Mouse (Mus musculus): ENCODE measurements at regions not wholly inside any gene's neighbourhood (a gene's known extent, or its start where the extent isn't known, plus 50 kb on each side); places are given as distances from the start of the nearest gene placed in this dataset.

DNA sequence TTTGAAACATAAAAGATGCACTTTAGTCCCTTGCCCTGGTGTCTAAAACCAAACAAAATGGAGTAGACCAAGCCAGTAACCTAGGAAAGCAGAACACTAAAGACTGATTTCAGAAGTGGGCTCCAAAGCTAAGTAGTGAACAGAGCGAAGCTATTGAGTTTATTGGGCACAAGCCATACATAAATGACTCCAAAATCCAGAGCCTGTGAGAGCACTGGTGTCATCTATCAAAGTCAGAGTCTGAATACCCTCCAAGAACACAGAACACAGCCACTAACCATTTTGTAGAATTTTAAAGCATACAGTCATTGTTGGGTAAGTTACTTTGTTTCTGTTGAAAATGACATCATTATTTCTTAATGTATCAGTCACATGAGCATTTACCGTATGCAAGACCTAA, 175.0 kb upstream of the Lrig3 start:
- no peak for DNase-seq (ENCODE audit: low read depth, low spot score)

DNA sequence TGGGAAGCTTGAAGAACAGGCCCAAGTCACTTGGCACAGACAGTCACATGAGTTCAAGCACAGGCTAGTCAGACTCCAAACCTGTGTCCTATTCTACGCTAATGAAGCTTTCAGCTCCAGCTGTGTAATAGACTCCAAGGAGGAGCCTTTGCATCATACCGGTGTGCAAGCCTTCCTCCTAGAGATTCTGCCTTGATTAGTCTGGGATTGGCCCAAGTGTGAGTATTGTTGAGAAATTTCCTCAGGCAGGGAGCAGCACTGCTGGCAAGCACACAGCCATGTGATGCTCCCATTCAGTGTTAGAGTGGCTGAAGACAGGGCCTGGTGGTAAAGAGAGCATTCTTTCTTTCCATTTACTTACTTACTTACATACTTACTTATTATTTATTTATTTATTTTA, 171.5 kb upstream of the Lrig3 start:
- DNase-seq (ENCODE audit: low read depth, low spot score), result no peak

- no peak for DNase-seq (ENCODE audit: low read depth, low spot score)
Measured at GRCm38 (mm10) chr10:125795323-125795722, 170.6 kb upstream of the Lrig3 start.

DNA sequence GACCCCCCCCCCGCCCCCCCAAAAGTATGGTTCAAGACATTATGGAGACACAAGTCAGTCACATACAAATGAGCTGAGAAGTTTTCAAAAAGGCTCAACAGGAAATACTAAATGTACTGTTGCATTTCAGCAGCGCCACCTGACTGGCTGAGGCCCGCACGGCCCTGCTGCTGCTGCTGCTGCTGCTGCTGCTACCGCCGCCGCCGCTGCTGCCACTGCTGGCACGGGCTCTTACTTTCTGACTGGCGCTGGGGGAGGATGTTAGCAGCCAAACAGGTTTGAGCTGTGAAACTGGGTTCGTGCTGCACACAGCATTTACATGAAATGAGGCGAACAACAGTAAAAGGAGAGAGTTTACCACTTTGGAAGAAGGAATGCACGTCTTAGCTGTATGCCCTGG, 167.3 kb upstream of the Lrig3 start:
- DNase-seq (ENCODE audit: low read depth, low spot score), result no peak

DNA sequence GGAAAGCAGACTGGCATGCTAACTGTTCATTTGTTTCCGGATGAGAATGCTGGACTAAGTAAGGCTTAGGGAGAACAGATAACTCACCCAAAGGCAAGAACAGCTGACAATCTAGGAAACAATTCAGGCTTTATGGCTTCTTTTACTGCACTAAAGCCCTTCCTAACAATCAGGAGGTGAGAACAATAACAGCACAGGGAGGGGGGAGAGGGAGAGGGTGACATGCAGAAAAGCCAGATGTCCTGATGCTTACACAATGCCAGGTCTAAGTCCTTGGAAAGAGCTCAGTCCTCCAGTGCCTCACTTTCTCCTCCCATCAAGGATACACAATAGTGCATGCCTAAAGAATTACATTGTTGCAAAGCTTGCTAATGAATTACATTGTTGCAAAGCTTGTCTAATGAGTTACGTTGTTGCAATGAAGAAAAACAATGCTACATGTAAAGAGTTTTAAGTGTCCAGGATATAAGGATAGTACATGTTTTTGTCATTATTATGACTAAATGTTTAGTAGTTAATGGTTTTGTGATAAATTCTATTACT, 165.3 kb upstream of the Lrig3 start:
- DNase-seq (ENCODE audit: low read depth, low spot score), result no peak

DNA sequence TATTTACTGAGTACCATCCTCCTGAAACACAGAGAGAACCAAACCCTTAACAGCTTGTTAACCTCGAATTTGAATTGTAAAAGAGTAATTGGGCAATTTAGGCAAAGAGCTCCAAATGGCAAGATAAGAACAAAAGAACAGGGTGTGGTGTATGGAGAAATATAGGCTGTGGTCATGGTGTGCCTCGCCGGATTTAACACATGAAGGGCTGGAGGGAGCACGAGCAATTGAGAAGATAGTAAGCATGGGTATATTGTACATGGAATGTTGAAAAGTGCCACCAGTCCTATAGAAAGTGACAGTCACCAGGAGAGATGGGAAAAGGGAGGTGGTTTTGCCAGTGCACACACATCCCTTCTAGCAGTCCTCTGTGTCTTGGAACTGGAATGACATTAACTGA, 164.5 kb upstream of the Lrig3 start:
- no peak for DNase-seq (ENCODE audit: low read depth, low spot score)

DNA sequence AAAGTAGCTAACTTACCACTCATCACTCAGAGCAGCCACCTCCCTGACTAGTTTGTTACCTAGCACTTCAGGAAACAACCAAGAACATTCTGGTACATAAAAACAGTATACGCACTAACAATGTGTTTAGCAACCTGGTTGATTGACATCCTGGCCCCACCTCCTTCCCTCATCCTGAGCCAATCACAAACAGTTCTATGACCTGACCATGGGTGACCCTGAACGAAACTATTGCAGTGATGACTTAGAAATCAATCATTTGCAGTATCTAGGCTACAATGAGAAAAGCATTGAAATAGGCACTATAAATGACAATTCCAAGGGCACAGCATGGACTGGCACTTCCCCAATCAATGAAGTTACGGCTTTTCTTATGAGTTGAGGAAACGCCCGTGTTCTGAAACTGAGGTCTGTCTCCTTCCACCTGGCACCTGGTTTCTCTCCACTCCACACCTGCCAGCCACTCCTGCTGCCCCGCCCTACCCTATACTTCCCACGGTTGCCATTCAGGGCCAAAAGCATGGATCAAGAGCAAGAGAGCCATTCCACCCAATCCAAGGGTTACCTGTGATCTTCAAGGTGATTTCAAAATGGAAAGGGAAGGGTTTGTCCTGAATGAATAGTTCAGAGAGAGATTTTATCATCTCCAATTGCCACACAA, 162.9 kb upstream of the Lrig3 start:
- no peak for DNase-seq (ENCODE audit: low read depth, low spot score)

- DNase-seq (ENCODE audit: low read depth, low spot score), result no peak
Measured at GRCm38 (mm10) chr10:125809763-125810361, 156.1 kb upstream of the Lrig3 start.

DNA sequence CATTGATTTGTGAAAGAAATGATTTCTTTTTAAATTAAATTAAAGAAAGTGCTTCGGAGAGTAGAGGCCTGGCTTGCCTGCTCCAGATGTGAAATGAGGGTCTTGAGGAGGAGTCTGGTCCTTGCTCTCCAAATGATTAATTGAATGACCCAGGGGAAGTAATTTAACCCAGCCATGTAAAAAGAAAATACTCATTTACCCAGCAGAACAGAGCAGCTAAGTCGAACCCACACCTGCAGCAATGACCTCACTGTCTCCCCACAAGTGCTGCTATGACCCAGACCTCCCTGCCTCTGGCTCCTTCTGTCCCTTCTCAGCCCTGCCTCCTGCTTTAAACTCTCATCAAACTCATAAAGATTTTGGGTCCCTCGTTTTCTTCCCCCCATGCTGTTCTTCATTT, 155.4 kb upstream of the Lrig3 start:
- no peak for DNase-seq (ENCODE audit: low read depth, low spot score)

DNA sequence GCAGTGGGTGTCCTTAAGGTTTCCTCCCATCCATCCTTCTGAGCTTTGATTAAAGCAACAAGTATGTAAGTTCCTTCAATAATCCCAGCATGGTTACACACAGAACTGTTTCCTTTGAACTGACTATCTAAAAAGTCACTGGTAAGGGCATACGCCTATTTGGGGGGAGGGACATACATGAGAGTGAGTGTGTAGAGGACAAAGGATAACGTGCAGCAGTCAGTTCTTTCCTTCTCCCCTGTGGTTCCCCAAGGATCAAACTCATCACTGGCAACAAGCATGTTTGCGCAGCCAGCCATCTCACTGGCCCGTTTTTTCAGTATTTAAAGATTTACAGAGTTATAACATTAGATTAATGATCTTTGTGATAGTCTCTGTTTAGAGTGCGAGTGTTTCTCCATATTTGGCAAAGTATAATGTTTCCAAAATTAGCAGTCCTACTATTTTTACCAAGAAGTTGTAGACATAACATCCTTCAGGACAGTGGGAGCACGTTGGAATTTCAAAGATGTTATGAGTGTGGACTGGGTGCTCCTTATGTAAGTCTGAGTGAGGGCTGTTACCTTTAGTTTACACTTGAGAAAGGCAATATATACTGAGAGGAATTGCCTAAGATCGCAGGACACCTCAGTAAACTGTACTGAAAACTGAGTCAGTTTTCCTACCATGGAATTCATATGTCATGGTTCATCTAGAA, 151.6 kb upstream of the Lrig3 start:
- DNase-seq (ENCODE audit: low read depth, low spot score), result no peak

DNA sequence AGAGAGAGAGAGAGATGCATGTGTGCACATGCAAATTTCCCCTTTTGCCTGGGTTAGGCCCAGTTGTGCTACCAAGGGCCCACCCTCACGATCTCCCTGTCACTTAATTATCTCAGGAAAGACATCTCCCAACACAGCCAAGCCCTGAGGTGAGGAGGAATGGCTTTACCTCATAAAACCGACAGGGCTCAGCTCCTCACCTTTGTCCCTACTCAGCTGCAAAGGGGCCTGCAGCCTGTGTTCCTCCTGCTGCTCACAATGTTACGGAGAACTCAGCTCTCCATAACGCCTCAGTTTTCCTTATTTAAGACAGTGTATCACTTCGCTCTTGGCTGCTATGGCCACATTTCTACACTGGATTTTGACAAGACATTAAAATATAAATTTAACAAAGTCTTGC, 133.8 kb upstream of the Lrig3 start:
- DNase-seq (ENCODE audit: low read depth, low spot score), result no peak

DNA sequence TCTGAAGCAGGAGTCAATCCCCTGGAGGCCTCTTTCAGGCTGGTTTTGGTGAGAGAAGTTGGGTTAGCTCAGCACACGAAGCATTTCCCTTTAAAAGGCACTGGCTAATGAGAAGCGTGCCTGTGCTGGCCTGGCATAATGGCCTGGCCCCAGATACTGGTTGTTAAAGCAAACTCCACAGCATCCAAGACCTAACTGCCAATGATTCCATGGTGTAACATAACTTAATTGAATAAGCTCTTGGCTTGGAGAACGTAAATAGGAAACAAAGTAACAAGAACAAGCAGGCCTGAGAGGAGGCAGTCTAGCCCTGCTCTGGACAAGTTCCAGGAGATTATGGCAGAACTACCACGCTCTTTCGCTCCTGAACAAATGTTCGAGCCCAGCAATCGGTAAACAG, 133.2 kb upstream of the Lrig3 start:
- DNase-seq (ENCODE audit: low read depth, low spot score), result no peak

GRCm38 (mm10) chr10:125833989-125834388, 132.0 kb upstream of the Lrig3 start:
- no peak for DNase-seq (ENCODE audit: low read depth, low spot score)

GRCm38 (mm10) chr10:125838982-125839381, 127.0 kb upstream of the Lrig3 start:
- no peak for DNase-seq (ENCODE audit: low read depth, low spot score)

- DNase-seq (ENCODE audit: low read depth, low spot score), result no peak
Measured at GRCm38 (mm10) chr10:125839621-125840141, 126.3 kb upstream of the Lrig3 start.

DNA sequence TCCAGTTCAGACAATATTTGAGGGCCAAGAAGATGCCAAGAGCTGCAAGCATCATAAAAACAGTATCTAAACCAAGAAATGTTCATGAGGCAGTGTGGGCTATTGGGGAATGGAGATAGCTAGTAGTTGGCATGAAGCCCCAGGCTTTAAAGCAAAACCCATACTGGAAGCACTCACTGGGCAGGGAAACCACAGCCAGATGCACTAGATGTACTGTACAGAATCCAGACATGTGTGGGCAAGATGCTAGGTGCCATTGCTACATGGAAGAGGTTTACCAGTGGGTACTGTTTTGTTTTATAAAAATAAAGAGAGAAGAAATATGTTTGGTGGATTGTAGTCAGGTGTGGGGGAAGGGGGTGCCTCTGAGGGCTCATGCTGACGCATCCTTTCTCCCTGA, 125.6 kb upstream of the Lrig3 start:
- no peak for DNase-seq (ENCODE audit: low read depth, low spot score)

DNA sequence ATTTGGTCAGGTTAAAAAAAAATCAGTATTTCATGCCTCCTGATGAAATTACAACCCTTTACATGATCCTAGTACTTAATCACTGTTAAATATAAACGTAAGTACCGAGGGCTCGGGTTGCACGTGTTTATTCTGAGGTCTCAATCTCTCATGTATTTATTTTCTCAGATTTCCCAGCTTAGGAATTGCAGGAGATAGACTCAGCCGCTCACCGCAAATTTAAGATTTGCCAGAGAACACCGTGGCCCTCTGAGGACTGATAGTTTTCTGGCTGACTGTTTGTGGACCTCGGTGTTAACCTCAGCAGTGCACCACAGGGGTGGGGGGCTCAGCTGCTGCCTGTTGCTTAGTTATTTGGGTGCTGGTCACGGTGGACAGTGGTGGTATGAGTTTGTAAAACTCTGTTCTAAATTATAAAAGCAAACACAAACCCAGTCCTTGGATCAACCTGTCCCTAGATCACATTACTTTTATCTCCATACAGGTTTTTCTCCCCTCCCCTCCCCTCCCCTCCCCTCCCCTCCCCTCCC, 121.6 kb upstream of the Lrig3 start:
- DNase-seq (ENCODE audit: low read depth, low spot score), result no peak

DNA sequence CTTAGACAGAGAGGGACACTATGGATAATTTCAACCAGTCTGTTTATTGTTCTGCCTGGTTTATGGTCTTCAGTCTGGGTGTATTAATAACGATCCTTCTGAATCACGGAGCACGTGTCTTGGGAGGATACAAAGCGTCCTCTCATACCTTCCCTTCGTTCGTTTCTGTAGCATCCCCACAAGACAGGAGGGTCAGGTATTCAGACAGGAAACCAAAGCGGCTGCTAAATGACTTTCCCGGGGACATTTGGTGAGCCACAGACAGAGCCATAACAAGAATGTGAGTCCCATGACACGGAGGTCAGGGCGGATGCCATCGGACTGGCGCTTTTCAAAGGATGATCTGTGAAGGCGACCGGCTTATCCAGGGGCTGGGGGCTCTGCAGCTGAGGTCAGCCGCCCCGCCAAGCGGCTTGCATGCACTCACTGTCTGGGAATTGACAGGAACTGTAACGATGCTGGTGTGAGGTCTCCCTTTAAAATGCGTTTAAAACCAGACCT, 120.9 kb upstream of the Lrig3 start:
- DNase-seq (ENCODE audit: low read depth, low spot score), result no peak

GRCm38 (mm10) chr10:125850370-125850769, 115.6 kb upstream of the Lrig3 start:
- no peak for DNase-seq (ENCODE audit: low read depth, low spot score)

DNA sequence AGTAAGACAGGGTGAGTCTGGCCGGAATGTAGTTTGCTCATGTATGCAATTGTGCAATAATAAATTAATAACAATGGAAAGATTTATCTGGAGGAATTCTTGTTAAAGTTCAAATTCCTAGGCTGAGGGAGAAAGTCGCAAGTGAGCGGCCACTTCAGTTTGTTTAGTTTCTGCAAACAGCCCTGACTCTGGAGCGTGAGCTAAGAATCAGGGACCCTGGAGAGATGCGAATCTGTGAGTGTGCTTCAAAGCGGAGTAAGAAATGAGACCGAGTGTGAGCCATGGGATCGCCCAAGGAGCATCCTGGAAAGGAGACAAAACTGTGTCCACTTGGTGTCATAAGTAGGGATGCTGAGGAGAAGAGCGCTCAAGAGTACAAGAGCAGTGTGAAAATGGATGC, 104.2 kb upstream of the Lrig3 start:
- DNase-seq (ENCODE audit: low read depth, low spot score), result no peak

DNA sequence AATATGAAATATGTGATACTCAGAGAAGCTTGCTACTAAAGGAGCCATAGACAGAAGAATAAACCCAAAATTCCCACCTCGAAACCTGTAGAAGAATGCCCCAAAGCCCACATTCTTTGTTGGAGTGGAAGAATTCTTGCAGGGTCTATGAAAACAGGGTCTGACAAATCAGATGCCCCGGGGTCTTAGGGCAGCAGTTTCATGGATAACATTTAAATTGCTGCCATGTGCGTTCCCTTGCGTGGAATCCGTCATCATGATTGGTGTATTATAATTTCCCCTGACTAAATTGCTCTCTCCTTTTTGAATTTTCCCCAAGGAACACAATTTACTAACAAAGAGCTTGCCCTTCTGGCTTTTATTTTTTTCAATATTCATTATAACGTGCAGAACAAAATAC, 99.6 kb upstream of the Lrig3 start:
- no peak for DNase-seq (ENCODE audit: low read depth, low spot score)

DNA sequence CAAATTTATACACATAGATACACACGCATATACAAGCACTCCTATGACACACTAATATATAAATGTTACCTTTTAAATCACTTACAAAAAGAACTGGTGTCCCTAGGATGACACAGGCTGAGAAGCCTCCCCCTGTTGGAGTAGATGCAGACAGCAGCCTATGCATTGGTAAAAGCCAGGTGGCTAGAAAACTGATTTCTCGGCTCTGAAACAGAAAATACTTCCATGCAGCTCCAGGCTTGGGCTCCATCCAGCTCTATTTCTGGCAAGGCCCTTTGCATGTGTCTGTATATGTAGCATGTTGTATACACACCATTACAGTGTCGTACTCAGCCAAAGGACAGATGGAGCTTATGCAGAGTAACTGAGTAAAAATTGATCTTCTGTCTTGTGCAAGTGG, 81.4 kb upstream of the Lrig3 start:
- no peak for DNase-seq (ENCODE audit: low read depth, low spot score)

Measured in skeletal muscle tissue, adult 2 months (tissue).